Mouse (Mus musculus) urinary bladder, postnatal 25 days (tissue): ENCODE results near the gene Tarbp2.

Experiments used
- DNase-seq: peaks from one replicate; pipeline ENCODE4 v3.0.0; 2022; ENCODE audit warnings: low spot score

Gene Tarbp2

DNA sequence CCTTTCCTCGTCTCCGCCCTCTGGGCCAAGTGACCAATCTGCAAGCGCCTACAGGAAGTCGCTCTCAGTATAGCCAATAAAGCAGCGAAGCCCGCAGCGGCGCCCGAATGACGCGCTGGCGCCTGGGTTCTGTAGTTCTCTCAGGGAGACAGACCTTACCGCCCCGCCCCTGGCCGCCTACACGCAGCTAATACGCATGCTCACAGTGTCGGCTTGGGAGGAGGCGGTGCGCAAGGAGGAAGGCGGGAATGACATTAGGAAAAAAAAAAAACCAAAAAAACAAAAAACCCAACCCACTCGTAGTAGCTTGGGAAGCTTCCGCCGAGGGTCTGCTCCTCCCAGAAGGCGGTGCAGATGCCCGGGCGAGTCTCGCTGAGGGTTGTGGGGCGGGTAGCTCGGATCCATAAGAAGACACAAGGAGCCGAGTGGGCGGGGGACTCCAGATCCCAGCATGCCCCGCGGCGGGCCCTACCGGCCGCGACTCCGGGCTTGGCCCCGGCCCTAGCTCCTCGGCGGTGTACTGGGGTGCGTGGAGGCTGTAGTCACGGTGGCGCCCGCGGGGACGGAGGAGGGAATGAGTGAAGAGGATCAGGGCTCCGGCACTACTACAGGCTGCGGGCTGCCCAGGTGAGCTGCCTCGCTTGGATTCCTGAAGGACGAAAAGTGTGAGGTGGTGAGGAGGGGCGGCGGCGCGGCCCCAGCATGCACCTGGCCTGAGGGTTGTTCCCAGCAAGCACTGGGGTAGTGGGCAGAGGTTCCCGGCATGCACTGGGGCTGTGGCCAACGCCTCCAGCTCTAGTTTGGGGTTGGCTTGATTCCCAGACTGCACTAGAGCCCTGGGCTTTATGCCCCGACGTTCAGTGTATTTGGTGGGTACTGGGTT, at the start of gene Tarbp2:
TSS of gene Tarbp2 (plus strand) at position 217 of the 883 bp plus-strand sequence.
- DNase-seq = peak; percentile 94

DNA sequence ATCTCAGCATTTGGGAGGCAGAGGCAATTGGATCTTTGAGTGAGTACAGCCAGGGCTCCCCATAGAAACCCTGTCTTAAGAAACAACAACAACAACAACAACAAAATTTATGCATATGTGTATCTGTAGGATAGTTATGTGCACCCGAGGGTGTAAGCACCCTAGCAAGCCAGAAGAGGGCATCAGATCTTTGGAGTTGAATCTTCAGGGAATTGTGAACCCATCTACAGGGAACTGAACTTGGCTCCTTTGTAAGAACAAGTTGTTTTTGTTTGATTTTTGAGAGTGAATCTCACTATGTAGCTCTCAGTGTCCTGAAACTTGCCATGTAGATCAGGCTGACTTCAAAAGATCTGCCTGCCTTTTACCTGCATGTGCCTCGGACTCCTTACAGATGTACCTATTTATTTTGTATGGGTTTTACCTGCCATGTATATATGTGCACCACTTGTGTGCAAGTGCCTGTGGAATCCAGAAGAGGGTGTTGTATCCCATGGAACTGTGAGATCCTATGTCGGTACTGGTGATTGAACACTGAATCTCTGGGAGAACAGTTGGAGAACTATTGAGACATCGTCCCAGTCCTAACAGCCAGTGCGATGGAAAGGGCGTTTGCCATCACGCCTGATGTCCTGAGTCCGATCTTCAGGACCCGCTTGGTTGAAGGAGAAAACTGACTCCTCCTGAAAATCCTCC, 49.2 kb upstream of the Tarbp2 start:
- no peak for DNase-seq

DNA sequence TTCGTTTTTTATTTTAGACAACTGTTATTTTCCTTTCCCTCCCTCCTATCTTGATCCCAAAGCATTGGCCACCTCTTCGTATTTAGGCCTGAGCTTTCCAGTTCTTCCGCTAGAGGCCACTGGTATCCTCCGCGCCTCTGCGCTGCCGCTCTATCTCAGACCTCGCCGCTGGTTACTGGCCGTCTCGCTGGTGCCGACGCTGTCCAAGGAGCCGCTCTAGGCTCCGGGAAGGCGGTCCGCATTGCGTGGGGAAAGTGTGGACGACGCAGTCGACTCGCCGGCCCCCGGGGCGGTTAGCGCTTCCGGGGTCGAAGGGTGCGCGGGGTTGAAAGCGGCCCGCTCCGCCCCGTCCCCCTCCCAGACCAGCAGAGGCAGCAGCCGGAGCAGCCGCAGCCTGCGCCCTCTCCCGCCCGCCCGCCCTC, 47.8 kb upstream of the Tarbp2 start, which contains the start of gene Pcbp2:
TSS of gene Pcbp2 (plus strand) at position 357 of the 422 bp plus-strand sequence.
- peak; percentile 89 for DNase-seq

DNA sequence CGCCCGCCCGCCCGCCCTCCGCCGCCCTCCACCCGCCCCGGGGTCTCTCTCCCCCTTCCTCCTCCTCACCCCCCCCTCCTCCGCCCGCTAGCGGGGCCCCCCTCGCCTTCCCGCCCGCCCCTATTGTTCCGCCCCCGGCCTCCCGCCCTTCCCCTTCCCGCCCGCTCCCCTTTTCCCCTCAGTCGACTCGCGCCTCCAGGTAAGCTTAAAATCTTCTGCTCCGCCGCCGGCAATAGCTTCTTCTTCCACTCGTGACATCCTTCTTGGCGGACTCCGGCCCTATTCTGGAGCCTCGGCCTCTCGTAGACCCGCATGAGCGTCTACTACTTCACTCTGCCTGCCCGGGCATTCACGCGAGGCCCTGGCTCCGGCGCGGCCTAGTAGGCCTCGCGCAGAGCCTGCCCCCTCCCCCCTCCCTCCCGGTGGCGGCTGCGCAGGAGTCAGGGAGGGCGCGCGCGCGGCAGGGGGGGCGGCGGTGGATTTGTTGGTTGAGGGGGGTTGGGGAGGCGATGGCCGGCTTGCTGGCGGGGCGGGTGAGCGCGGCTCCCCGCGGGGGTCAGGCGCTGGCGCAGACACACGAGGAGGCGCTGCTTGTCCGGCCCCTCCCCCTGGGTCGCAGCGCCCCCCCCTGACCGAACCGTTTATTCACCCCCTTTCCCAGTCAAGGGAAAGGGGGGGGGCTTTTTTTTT, 47.2 kb upstream of the Tarbp2 start:
- DNase-seq = peak; percentile 63

DNA sequence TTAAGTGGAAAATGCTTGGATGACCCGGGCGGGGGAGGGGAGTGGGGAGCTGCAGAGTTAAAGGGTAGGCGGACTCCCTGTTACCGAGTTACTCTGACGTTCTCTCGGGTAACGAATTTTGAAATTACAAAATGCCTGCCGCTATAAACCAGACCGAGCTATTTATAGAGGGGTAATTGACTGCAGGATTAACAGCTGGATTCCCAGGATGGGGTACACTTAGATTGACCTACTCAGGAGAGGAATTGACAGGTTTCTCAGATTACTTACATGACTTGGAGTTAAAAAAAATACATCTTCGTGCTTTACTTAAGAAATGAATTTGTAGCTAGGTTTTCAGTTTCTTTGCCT, 46.7 kb upstream of the Tarbp2 start:
- no peak for DNase-seq

DNA sequence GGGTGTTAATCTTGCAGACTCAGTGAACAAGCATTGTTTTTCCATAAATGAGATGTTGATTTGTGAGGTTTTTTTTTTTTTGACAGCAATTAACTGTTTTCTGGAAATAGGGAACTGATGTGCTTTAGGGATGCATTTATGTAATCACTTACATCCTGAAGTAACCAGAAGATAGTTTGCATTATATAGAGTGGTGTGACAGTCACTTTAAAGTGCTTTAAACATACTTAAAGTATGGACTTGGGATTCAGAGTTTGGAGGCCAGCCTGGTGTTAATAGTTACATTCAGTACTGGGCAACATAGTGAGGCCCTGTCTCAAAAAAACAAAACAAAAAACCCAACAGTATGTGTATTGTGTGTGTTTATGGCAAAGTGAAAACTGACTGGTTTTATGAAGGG, 46.3 kb upstream of the Tarbp2 start:
- DNase-seq = no peak

DNA sequence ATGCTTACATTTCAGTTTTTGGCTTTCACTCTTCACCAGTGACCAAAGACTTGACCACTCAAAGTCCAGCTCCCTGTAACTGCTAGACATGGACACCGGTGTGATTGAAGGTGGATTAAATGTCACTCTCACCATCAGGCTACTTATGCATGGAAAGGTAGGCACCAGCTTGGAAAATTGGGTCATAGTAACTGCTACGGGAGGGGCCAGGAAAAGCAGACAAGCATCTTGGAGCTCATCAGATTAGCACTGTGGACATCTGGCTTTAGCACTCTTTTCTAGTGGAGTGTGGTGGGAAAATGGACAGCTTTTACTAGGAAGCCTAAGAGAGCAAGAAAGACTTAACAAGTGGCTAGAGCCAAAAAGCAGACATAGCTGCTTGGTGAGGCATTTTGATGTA, 44.7 kb upstream of the Tarbp2 start:
- no peak for DNase-seq

DNA sequence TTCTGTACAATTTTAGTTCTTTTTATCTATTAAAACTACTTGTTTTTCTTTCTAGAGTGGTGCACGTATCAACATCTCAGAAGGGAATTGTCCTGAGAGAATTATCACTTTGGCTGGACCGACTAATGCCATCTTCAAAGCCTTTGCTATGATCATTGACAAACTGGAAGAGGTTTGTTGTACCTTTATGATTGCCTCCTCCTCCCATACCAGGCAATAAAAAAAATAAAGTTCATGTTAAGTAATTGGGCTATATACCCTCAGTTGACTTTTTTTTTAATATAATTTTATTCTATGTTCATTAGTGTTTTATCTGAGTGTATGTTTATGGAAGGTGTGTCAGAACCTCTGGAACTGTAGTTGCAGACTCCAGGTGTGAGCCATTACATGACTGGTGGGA, 43.5 kb upstream of the Tarbp2 start:
- no peak for DNase-seq

DNA sequence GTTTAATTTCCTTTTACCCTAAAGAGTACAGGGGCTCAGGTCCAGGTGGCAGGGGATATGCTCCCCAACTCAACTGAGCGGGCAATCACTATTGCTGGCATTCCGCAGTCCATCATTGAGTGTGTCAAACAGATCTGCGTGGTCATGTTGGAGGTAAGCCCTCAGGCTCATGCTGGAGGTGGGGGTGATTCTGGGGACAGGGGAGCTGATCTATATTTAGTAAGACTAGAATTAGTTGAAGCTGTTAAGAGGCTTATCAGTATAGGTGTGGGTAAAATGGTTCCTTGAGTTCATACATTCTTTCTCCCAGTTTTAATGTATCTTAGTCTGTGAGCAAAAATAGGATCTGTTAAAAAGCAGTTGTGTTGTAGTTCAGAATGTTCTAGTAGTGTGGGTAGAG, 34.9 kb upstream of the Tarbp2 start:
- no peak for DNase-seq

DNA sequence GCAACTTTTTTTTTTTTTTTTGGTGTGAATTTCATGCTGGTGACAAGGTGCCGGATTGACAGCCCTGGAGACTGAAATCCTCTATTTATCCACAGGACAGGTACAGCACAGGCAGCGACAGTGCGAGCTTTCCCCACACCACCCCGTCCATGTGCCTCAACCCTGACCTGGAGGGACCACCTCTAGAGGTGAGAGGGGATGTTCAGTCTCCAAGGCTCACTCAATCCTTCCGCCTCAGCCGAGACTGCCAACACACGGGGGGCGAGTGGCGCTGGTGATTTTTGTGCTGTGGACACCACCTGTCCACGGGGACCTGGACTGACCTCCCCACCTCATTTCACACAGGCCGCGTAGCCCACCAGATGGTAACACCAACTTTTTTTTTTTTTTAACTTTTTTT, 32.1 kb upstream of the Tarbp2 start:
- DNase-seq = no peak

DNA sequence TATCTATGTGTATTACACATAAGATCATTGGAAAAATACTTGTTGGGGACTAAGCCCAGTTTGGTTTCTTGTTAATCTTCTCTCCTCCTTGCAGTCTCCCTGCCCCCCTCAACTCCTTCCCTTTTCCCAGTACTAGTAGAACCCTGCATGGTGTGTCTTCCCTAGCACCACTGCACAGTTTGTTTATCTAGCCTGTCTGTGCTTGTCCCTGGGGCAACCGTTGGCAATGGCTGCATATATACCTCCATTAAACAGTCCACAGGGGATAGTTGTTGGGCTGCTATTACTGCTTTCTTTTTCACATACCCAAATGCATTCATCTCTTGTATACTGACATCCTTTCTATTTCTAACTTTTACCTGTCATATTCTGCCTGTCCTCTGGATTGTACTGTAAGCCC, 30.3 kb upstream of the Tarbp2 start:
- DNase-seq = no peak

DNA sequence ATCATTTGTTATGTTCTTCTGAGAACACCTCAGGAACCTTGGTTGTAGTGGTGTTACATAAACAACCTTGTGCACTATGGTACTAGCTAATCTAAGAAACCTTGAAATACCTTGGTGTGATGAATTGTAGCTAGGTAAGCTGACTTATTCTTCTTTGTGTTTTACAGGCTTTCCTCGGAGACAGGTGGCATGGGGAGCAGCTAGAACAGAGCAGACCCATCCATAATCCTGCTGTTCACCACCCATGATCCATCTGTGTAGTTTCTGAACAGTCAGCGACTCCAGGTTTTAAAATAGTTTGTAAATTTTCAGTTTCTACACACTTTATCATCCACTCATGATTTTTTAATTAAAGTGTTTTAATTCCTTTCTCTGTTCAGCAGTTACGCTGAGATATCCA, 19.7 kb upstream of the Tarbp2 start:
- no peak for DNase-seq

DNA sequence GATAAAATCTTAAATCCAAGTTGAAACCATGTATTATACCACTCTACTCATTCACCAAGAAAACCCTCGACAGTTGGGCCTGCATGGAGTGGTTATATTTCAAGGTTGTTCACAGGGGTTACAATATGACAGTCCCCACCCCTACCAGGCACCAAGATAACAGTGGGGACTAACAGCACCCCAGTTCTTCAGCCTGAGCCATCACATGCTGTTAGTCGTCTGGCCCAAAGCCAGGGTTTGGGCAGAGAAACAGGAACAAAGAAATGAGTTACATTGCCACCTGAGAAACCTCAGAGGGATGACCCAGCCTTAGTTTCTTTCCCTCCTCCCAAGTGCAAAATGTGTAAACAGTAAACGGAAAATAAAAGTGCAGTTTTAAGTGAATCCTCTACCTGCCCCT, 18.6 kb upstream of the Tarbp2 start:
- no peak for DNase-seq

DNA sequence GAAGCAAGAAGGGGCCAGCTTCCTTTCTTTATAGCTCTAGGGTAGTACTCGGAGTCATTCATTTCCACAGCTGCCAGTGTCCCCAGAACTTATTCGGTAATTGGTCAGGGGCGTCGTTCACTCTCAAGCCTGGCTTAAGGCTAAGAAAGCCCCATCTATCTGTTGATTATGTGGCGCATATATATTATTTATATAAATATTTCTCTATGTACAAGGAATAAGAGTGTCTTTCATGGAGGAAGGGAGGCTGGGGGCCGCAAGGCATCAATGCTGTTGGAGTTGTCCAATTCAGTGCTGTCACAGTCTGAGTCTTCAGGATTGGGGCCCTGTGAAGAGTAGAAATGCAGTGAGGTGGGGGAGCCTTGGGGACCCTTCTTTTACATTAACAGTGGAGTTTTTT, 18.1 kb upstream of the Tarbp2 start:
- no peak for DNase-seq

DNA sequence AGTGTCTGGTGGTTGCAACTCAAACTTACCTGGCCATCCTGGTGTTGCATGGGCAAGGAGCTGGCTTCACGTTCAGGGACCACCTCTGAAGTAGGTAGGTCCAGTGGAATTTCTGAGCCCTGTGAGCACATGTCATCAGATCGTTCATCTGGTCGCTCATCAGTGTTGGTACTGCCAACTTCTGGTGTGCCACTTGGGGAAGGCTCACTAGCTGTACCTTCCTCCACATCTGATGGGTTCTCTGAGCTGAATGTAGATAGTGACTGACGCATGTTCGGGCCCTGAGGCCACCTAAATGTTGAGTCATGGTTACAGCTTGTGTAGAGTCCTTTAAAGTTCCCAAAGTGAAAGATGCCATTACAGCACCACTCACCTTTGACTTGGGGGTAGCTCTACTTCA, 17.5 kb upstream of the Tarbp2 start:
- no peak for DNase-seq

DNA sequence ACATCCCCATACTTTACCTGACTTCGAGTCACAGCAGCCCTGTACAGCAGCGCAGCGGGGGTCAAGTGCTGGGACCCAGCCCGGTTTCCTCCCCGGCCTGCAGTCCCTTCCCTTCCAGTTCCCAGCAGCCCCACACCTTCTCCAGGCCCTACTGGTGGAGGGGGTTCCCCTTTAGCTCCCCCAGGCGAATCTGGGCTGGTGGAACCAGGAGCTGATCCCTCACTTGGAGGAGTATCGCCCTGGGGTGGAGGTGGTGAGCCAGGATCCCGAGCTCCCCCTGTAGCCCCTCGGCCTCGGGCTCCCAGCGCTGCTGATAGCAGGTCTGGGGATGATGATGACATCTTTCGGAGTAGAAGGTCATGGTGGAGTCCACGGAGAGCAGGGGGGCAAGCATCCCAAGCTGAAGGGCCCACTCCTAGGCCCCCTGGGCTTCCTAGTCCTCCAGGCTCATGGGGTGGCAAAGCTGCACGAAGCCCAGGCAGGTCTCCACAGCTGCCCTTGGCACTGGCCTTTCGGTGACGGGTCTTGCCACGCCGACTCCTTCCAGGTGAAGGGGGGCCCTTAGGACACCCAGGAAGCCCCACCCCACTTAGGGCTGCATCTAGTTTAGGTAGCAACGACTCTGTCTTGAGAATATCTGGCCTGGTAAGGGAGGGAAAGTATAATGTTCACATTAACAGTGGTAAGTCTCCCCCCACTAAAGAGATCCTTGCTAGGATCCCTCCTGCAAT, 16.7 kb upstream of the Tarbp2 start:
- DNase-seq = no peak

DNA sequence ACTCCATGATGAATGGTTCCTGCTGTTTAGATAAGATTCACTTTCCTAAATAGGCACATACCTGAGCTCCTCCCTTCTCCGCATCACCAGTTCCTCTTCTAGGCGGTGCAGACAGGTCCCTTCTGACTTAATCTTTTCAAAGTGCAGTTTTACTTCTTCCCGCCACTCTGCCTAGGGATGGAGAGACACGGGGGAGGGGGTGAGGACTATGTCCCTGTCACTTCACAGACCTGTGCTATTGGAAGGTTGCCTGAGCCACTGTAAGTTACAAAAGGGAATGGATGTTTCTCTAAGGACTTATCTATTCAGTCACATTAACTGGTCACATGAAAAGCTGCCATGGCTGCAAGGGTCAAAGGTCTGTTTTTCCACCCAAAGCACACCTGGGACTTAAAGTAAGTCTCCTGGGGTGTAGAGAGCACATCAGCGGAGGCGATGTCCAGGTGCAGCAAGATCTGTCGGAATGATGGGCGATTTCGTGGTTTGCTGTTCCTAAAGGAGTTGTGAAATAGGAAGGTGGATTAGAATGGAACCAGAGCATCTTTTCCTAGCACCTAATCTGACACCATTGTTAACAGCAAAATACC, 15.6 kb upstream of the Tarbp2 start:
- no peak for DNase-seq

DNA sequence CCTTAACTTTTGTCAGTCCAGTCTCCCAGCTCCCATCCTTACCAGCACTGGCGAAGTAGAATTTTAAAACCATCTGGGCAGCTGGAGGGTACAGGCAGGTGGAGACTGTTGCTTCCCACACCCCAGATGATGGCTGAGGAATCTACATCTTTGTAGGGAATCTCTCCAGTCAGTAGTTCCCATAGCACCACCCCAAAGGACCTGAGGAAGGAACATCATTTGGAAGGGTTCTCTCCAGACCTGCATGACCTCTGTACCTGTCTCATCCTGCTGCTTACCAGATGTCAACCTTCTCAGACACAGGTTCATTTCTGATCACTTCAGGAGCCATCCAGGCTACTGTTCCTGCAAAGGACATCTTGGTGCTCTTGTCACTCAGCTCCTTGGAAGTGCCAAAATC, 14.5 kb upstream of the Tarbp2 start, which contains the start of gene Gm10337:
TSS of gene Gm10337 (plus strand) at position 276 of the 400 bp plus-strand sequence.
- DNase-seq = no peak

DNA sequence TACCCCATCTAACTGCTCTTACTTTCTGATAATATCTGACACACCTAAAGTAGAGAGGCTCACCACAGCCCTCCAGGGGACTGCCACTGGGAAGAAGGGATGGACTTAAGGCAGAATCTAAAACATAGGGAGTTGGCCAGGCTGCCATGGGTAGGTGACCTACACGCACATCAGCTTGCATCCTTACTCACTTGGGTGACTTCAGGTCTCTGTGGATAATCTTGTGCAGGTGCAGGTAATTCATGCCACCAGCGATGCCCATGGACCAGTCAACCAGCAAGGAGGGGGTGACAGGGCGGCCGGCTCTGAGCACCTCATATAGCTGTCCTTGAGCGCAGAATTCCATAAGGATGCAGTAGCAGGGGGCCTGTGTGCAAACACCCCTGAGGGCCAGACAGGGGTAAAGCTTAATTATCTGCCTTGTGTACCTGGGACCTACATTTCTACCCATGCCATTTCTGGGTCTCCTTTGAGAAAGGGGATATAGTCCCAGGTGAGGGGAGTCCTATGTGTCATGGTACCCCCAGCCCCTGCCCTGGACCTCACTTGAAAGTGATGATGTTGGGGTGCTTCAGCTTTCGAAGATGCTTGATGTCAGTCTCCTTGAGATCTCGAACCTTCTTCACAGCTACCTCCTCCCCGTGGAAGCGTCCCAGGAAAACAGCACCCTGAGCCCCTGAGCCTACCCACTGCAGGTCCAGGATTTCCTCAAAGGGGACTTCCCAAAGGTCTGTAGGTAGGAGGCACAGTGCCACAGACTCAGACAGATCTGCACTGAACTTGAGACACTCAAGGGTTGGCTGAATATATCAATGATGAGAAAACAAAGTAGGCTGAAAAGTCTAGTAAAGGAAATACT, 13.8 kb upstream of the Tarbp2 start:
- DNase-seq = no peak

DNA sequence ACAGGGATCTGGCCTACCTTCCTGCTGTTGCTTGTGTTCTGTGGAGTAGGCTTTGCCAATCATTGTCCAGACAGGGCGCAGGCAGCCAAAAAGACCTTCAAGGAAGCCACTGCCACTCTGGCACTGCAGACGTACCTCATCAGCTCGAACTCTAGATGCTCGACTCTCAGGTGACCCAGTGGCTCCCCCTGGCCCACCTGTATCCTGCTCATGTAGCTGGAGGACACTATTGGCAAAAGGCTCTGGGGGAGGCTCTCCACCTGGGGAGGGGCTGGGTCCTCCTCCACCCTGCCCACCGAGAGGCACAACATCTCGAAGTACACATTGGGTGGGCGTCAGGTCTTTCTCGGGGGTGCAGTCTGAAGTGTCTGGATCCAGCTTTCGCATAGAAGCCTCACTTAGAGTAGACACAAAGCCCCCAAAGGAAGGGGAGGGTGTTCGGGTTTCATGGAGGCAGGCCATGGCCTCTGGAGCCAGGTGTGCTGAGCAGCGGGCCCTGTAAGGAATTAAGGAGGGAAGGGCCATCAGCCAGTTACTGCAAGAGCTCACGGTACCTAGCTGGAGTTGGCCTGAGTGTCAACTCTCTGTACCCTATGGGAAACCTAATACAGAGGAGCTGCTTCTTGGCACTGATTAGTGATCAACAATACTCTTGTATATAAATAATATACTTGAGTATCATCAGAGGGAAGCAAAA, 12.8 kb upstream of the Tarbp2 start:
- no peak for DNase-seq
